Mouse (Mus musculus) layer of hippocampus, adult 2 months (tissue): ENCODE measurements around the gene P3h1. TPM values are rescaled to one million over a fixed set of nuclear protein-coding genes. Genes with fewer than 3 reads are reported as not detected.

Experiments used
- DNase-seq, 2 experiments: peaks; one replicate each; pipeline ENCODE4 v3.0.0; 2022; ENCODE audit warnings: low spot score in 2 of 2
- H3K27ac ChIP-seq: fragments of 200-600 bp; 2 replicates; pipeline ENCODE4 v1.8.1; 2022
- H3K4me3 ChIP-seq: fragments of 200-600 bp; 2 replicates; pipeline ENCODE4 v1.8.1; 2022; ENCODE audit warnings: mild to moderate bottlenecking
- CTCF ChIP-seq: fragments of 200-600 bp; conservative IDR thresholded peaks from 2 replicates; pipeline ENCODE4 v1.8.1; 2022; ENCODE audit warnings: antibody characterized with exemption, mild to moderate bottlenecking, moderate library complexity
- long read RNA-seq, 2 experiments: library from polyadenylated mRNA; stranded (forward); transcript quantifications; one replicate each; pipeline ENCODE4 v2.0.0; 2021; ENCODE audit warnings: borderline mapping rate in 2 of 2
- total RNA-seq, 2 experiments: library from RNA; stranded (reverse); gene quantifications; 2 replicates each; pipeline ENCODE4 v1.2.3; 2021

The P3h1 gene
- total RNA-seq: 1 to 10 TPM; 9.6 to 9.9 TPM
- long read RNA-seq, experiment 1, partial matches to known transcripts: 1 of 10 reads
- long read RNA-seq, experiment 1, other reads (novel, unspliced or antisense): 7 of 10 reads
- long read RNA-seq, experiment 2, transcript P3h1-204 (15 exons, 3,188 nt): major isoform, 8 of 21 reads
- long read RNA-seq, experiment 2, partial matches to known transcripts: 1 of 21 reads
- long read RNA-seq, experiment 2, other reads (novel, unspliced or antisense): 11 of 21 reads

- TF ChIP-seq CTCF: no peak
- Histone ChIP-seq H3K27ac (peak within 1 kb of the TSS; percentile 86), H3K4me3 (peak within 1 kb of the TSS; percentile 77)
- peak; percentile 98 to 99 for DNase-seq
These were observed at the start of gene P3h1, which contains the start of gene AU022252 for GRCm38 (mm10) chr4:119232410-119233255. Gene P3h1, plus strand, starts transcription at chr4:119232915. Gene AU022252, minus strand, starts transcription at chr4:119232712.

GRCm38 (mm10) chr4:119183525-119183924 lies 49.2 kb upstream of the P3h1 start:
- TF ChIP-seq CTCF: no peak
- no peak for DNase-seq
- no peak overlapping the region for H3K27ac ChIP-seq

GRCm38 (mm10) chr4:119185771-119186170 lies 46.9 kb upstream of the P3h1 start:
- TF ChIP-seq CTCF: no peak
- no peak for DNase-seq
- Histone ChIP-seq H3K4me3 (no peak overlapping the region), H3K27ac (no peak overlapping the region)

More at GRCm38 (mm10) chr4:119183525-119183924, 49.2 kb upstream of the P3h1 start:
- no peak overlapping the region for H3K4me3 ChIP-seq

- Histone ChIP-seq H3K27ac (no peak overlapping the region), H3K4me3 (no peak overlapping the region)
- TF ChIP-seq CTCF: peak; percentile 61
- no peak for DNase-seq
These were observed 44.5 kb upstream of the P3h1 start for GRCm38 (mm10) chr4:119188060-119188785.

- no peak for DNase-seq
- Histone ChIP-seq H3K4me3 (no peak overlapping the region), H3K27ac (no peak overlapping the region)
- no peak for TF ChIP-seq CTCF
These were observed 43.3 kb upstream of the P3h1 start for GRCm38 (mm10) chr4:119189392-119189791.

- no peak within 1 kb of the TSS for H3K4me3 ChIP-seq
- TF ChIP-seq CTCF: no peak
- no peak within 1 kb of the TSS for H3K27ac ChIP-seq
- no peak for DNase-seq
These were observed 42.9 kb upstream of the P3h1 start, which contains the start of gene Ermap for GRCm38 (mm10) chr4:119189864-119190263. Gene Ermap, minus strand, starts transcription at chr4:119190011.

- TF ChIP-seq CTCF: no peak
- no peak overlapping the region for H3K4me3 ChIP-seq
- no peak for DNase-seq
- H3K27ac ChIP-seq: no peak overlapping the region
These were observed 42.1 kb upstream of the P3h1 start for GRCm38 (mm10) chr4:119190618-119191017.

- Histone ChIP-seq H3K27ac (no peak overlapping the region), H3K4me3 (no peak overlapping the region)
- no peak for DNase-seq
- no peak for TF ChIP-seq CTCF
These were observed 41.4 kb upstream of the P3h1 start for GRCm38 (mm10) chr4:119191273-119191672.

- TF ChIP-seq CTCF: no peak
- H3K4me3 ChIP-seq: no peak overlapping the region
- DNase-seq: no peak
- H3K27ac ChIP-seq: no peak overlapping the region
These were observed 40.0 kb upstream of the P3h1 start for GRCm38 (mm10) chr4:119192757-119193156.

GRCm38 (mm10) chr4:119194909-119195581 lies 37.7 kb upstream of the P3h1 start, which contains the start of gene Svbp:
Gene Svbp, plus strand, starts transcription at chr4:119195306.
- no peak for TF ChIP-seq CTCF
- H3K27ac ChIP-seq: peak within 1 kb of the TSS; percentile 68; the same call in 1 of the 2 replicates

GRCm38 (mm10) chr4:119195582-119196320 lies 37.0 kb upstream of the P3h1 start:
- TF ChIP-seq CTCF: no peak
- Histone ChIP-seq H3K27ac (peak overlapping the region; percentile 68; the same call in 1 of the 2 replicates), H3K4me3 (peak overlapping the region; percentile 84)
- no peak for DNase-seq

More at GRCm38 (mm10) chr4:119194909-119195581, 37.7 kb upstream of the P3h1 start, which contains the start of gene Svbp:
- H3K4me3 ChIP-seq: peak within 1 kb of the TSS; percentile 84
- peak; percentile 84 to 87 for DNase-seq
